Mouse (Mus musculus): ENCODE results near the gene Hint1. TPM values are rescaled to one million over a fixed set of nuclear protein-coding genes. Genes with fewer than 3 reads are reported as not detected.
A peak's percentile ranks its signal among the peaks of the same experiment; 100 is the strongest.
"Not testable (repeated sequence)": the region's sequence is repeated elsewhere in the genome, so short reads cannot be mapped to it uniquely, and the experiment has no call there.

The Hint1 gene
- polyA plus RNA-seq, 1 experiment from 2014 or later: 753 TPM

GRCm38 (mm10) chr11:54881051-54881474 lies 14.9 kb downstream of the Hint1 start:
- Histone ChIP-seq H3K9me3 (replicated peaks) (no peaks in the 10 kb centered on the region), H3K4me1 (replicated peaks) (peaks cover 46% of the 10 kb centered on the region), H3K27ac (peak overlapping the region; percentile 83), H3K9ac (no peak overlapping the region), H3K4me3 (no peak overlapping the region), H3K4me2 (no peak overlapping the region), H3K27me3 (no peaks in the 10 kb centered on the region), H3K36me3 (no peaks in the 10 kb centered on the region)
- 13% methylated on average over 2 of the region's 2 CpGs for WGBS
- ATAC-seq (replicated peaks; ENCODE audit: insufficient number of reproducible peaks, insufficient read depth, low FRiP score, low read depth): peak; percentile 58

GRCm38 (mm10) chr11:54882671-54883070 lies 16.5 kb downstream of the Hint1 start:
- Histone ChIP-seq H3K4me3 (no peak overlapping the region), H3K4me2 (no peak overlapping the region; the same call in 1 of the 2 replicates), H3K36me3 (no peaks in the 10 kb centered on the region), H3K4me1 (replicated peaks) (peaks cover 46% of the 10 kb centered on the region), H3K9me3 (replicated peaks) (no peaks in the 10 kb centered on the region), H3K27me3 (no peaks in the 10 kb centered on the region), H3K9ac (no peak overlapping the region), H3K27ac (peak overlapping the region; percentile 83)
- WGBS: 20% methylated on average over 8 of the region's 8 CpGs
- ATAC-seq (replicated peaks; ENCODE audit: insufficient number of reproducible peaks, insufficient read depth, low FRiP score, low read depth): peak; percentile 58; the same call in 1 of the 2 replicates

GRCm38 (mm10) chr11:54884197-54884828 lies 18.1 kb downstream of the Hint1 start:
- peak overlapping the region; percentile 48 for H3K27ac ChIP-seq
- 78% methylated on average over 5 of the region's 5 CpGs for WGBS

GRCm38 (mm10) chr11:54884937-54885336 lies 18.8 kb downstream of the Hint1 start:
- no peaks in the 10 kb centered on the region for H3K9me3 ChIP-seq (replicated peaks)
- ATAC-seq (replicated peaks; ENCODE audit: insufficient number of reproducible peaks, insufficient read depth, low FRiP score, low read depth): 0 out of 2 replicates have a peak, but pooled peaks have one; percentile 32
- H3K27ac ChIP-seq: peak overlapping the region; percentile 48
- no peak overlapping the region for H3K4me3 ChIP-seq
- no peak overlapping the region for H3K9ac ChIP-seq
- 23% methylated on average over 5 of the region's 5 CpGs for WGBS
- H3K36me3 ChIP-seq: no peaks in the 10 kb centered on the region
- H3K27me3 ChIP-seq: no peaks in the 10 kb centered on the region
- H3K4me1 ChIP-seq (replicated peaks): peaks cover 41% of the 10 kb centered on the region
- no peak overlapping the region for H3K4me2 ChIP-seq

More at GRCm38 (mm10) chr11:54884197-54884828, 18.1 kb downstream of the Hint1 start:
- no peak overlapping the region for H3K4me2 ChIP-seq
- ATAC-seq (replicated peaks; ENCODE audit: insufficient number of reproducible peaks, insufficient read depth, low FRiP score, low read depth): no peak
- no peaks in the 10 kb centered on the region for H3K9me3 ChIP-seq (replicated peaks)
- H3K4me3 ChIP-seq: no peak overlapping the region
- peaks cover 46% of the 10 kb centered on the region for H3K4me1 ChIP-seq (replicated peaks)
- H3K36me3 ChIP-seq: no peaks in the 10 kb centered on the region
- no peak overlapping the region for H3K9ac ChIP-seq
- no peaks in the 10 kb centered on the region for H3K27me3 ChIP-seq

- Histone ChIP-seq H3K9ac (no peak overlapping the region), H3K36me3 (no peaks in the 10 kb centered on the region), H3K9me3 (replicated peaks) (no peaks in the 10 kb centered on the region), H3K4me3 (no peak overlapping the region), H3K4me2 (no peak overlapping the region), H3K27me3 (no peaks in the 10 kb centered on the region), H3K27ac (peak overlapping the region; percentile 48; the same call in 1 of the 2 replicates), H3K4me1 (replicated peaks) (peaks cover 36% of the 10 kb centered on the region)
- no peak for ATAC-seq (replicated peaks; ENCODE audit: insufficient number of reproducible peaks, insufficient read depth, low FRiP score, low read depth)
- 89% methylated on average over 2 of the region's 2 CpGs for WGBS
Measured at GRCm38 (mm10) chr11:54885406-54885805, 19.2 kb downstream of the Hint1 start.

GRCm38 (mm10) chr11:54887927-54888326 lies 21.7 kb downstream of the Hint1 start:
- Histone ChIP-seq H3K4me2 (no peak overlapping the region), H3K27me3 (no peaks in the 10 kb centered on the region), H3K36me3 (no peaks in the 10 kb centered on the region), H3K27ac (no peak overlapping the region), H3K9ac (no peak overlapping the region), H3K9me3 (replicated peaks) (no peaks in the 10 kb centered on the region), H3K4me1 (replicated peaks) (peaks cover 15% of the 10 kb centered on the region), H3K4me3 (no peak overlapping the region)
- ATAC-seq (replicated peaks; ENCODE audit: insufficient number of reproducible peaks, insufficient read depth, low FRiP score, low read depth): no peak
- 66% methylated on average over 6 of the region's 6 CpGs for WGBS

- no peak overlapping the region for H3K9ac ChIP-seq
- H3K4me1 ChIP-seq (replicated peaks): no peaks in the 10 kb centered on the region
- H3K27me3 ChIP-seq: no peaks in the 10 kb centered on the region
- no peak for ATAC-seq (replicated peaks; ENCODE audit: insufficient number of reproducible peaks, insufficient read depth, low FRiP score, low read depth)
- H3K9me3 ChIP-seq (replicated peaks): no peaks in the 10 kb centered on the region
- H3K4me2 ChIP-seq: no peak overlapping the region
- no peak overlapping the region for H3K4me3 ChIP-seq
- no peaks in the 10 kb centered on the region for H3K36me3 ChIP-seq
- H3K27ac ChIP-seq: no peak overlapping the region
- 84% methylated on average over 5 of the region's 5 CpGs for WGBS
Measured at GRCm38 (mm10) chr11:54891341-54891740, 25.2 kb downstream of the Hint1 start.

- Histone ChIP-seq H3K27ac (no peak overlapping the region), H3K4me2 (no peak overlapping the region), H3K9me3 (replicated peaks) (no peaks in the 10 kb centered on the region), H3K36me3 (no peaks in the 10 kb centered on the region), H3K4me3 (no peak overlapping the region), H3K9ac (no peak overlapping the region), H3K4me1 (replicated peaks) (no peaks in the 10 kb centered on the region), H3K27me3 (no peaks in the 10 kb centered on the region)
- ATAC-seq (replicated peaks; ENCODE audit: insufficient number of reproducible peaks, insufficient read depth, low FRiP score, low read depth): no peak
- WGBS: 62% methylated on average over 7 of the region's 7 CpGs
Measured at GRCm38 (mm10) chr11:54892091-54892490, 25.9 kb downstream of the Hint1 start.

- ATAC-seq (replicated peaks; ENCODE audit: insufficient number of reproducible peaks, insufficient read depth, low FRiP score, low read depth): no peak
- Histone ChIP-seq H3K9ac (no peak overlapping the region), H3K27ac (no peak overlapping the region), H3K4me2 (no peak overlapping the region), H3K27me3 (no peaks in the 10 kb centered on the region), H3K9me3 (replicated peaks) (no peaks in the 10 kb centered on the region), H3K4me1 (replicated peaks) (peaks cover 2% of the 10 kb centered on the region; the same call in 1 of the 2 replicates), H3K36me3 (no peaks in the 10 kb centered on the region), H3K4me3 (no peak overlapping the region)
- 64% methylated on average over 9 of the region's 9 CpGs for WGBS
Measured at GRCm38 (mm10) chr11:54894589-54894988, 28.4 kb downstream of the Hint1 start.

GRCm38 (mm10) chr11:54896646-54897045 lies 30.5 kb downstream of the Hint1 start:
- H3K4me2 ChIP-seq; H3K9ac ChIP-seq; ATAC-seq (replicated peaks; ENCODE audit: insufficient number of reproducible peaks, insufficient read depth, low FRiP score, low read depth); H3K4me1 ChIP-seq (replicated peaks); H3K36me3 ChIP-seq; H3K4me3 ChIP-seq; H3K27me3 ChIP-seq; H3K9me3 ChIP-seq (replicated peaks); H3K27ac ChIP-seq: not testable (repeated sequence)
- WGBS: 76% methylated on average over 3 of the region's 3 CpGs

- ATAC-seq (replicated peaks; ENCODE audit: insufficient number of reproducible peaks, insufficient read depth, low FRiP score, low read depth): no peak
Measured at GRCm38 (mm10) chr11:54897470-54897869, 31.3 kb downstream of the Hint1 start.

GRCm38 (mm10) chr11:54899657-54900056 lies 33.5 kb downstream of the Hint1 start:
- Histone ChIP-seq H3K36me3 (no peaks in the 10 kb centered on the region), H3K4me3 (no peak overlapping the region), H3K4me2 (no peak overlapping the region), H3K27ac (no peak overlapping the region), H3K27me3 (no peaks in the 10 kb centered on the region), H3K9me3 (replicated peaks) (no peaks in the 10 kb centered on the region), H3K9ac (no peak overlapping the region), H3K4me1 (replicated peaks) (peaks cover 25% of the 10 kb centered on the region)
- no peak for ATAC-seq (replicated peaks; ENCODE audit: insufficient number of reproducible peaks, insufficient read depth, low FRiP score, low read depth)
- WGBS: 64% methylated on average over 4 of the region's 4 CpGs

More at GRCm38 (mm10) chr11:54897470-54897869, 31.3 kb downstream of the Hint1 start:
- Histone ChIP-seq H3K36me3 (no peaks in the 10 kb centered on the region), H3K4me1 (replicated peaks) (peaks cover 5% of the 10 kb centered on the region), H3K4me2 (no peak overlapping the region), H3K27ac (no peak overlapping the region), H3K9ac (no peak overlapping the region), H3K9me3 (replicated peaks) (no peaks in the 10 kb centered on the region), H3K4me3 (no peak overlapping the region), H3K27me3 (no peaks in the 10 kb centered on the region)
- 68% methylated on average over 5 of the region's 5 CpGs for WGBS
